Mouse (Mus musculus): ENCODE data around the gene Kif18a.

The Kif18a gene

GRCm38 (mm10) chr2:109384019-109384418 is 103.5 kb downstream of the Kif18a start:
- DNase-seq = no peak

- DNase-seq = no peak
Observed at GRCm38 (mm10) chr2:109386211-109386610, 105.7 kb downstream of the Kif18a start.

DNA sequence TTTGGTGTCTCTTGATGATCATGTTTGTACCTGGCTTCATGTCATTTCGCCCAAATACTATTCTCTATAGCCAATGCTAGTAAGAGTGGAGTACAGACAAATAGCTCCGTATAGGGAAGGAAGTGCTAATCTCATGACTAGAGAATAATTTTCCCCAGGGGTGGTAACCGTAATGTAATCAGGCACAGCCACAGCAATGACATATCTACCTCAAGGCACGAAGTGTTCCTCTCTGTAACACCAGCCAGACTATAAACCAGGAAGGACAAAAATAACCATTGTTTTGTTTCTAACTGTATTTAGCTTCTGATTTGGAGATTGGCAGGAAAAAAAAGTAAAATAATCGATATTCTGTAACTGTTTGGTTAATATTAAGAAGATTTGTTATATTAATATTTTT is 108.2 kb downstream of the Kif18a start:
- no peak for DNase-seq

- no peak for DNase-seq
Observed at GRCm38 (mm10) chr2:109389977-109390376, 109.4 kb downstream of the Kif18a start.

Data from cerebellum, adult 9-11 months (tissue).